Mouse (Mus musculus) bone marrow, adult 2 months (tissue): ENCODE data around the gene Krit1.

Experiments
- CTCF ChIP-seq: fragments of 200-500 bp; IDR thresholded peaks from 2 replicates; pipeline ENCODE4 v1.5.1; 2011; ENCODE audit warnings: low read length, control low read depth; ENCODE audit not compliant: control insufficient read depth, insufficient read depth
- POLR2A ChIP-seq: fragments of 200-500 bp; IDR thresholded peaks from 2 replicates; pipeline ENCODE4 v1.6.1; 2011; ENCODE audit warnings: low read depth, mild to moderate bottlenecking, control low read depth, low read length, borderline replicate concordance; ENCODE audit not compliant: control insufficient read depth

DNA sequence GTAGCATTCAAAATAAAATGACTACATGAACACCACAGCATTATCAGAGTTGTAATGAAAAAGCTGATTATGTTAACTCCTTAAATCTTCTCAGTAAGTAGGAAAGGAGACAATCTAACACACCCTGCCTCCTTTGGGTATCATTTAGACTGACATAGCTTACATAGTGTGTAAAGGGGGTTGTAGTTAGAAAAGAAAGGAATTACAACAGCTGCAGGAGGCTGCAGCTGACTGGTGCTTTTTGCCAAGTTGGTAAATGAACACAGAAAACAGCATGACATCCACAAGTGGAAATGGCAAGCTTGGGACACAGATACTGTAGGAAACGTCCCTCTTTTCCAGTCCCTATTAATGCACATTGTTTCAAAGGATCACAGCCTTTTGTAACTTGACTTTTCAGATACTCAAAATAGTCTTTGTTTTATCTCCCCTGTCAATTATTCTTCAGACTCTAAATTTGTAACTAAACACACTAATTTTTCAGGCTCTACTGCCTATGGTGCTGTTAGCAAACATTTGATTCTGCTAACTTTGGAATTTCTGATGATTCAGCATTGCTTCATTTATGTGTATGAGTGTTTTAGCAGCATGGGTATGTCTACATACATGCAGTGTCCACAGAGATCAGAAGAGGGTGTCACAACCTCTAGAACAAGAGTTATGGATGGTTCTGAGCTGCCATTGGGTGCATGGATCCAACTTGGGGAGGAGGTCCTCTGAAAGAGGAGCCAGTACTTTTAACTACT, 18.1 kb upstream of the Krit1 start:
- TF ChIP-seq POLR2A (no peak), CTCF (no peak)
